Mouse (Mus musculus) cerebellum, adult 2 months (tissue): ENCODE results near the gene Gapdhs. TPM values are rescaled to one million over a fixed set of nuclear protein-coding genes. Genes with fewer than 3 reads are reported as not detected.

Source experiments
- DNase-seq, 2 experiments: peaks; one replicate each; pipeline ENCODE4 v3.0.0; 2021
- H3K27ac ChIP-seq: fragments of 200-500 bp; 2 replicates; pipeline ENCODE4 v1.5.1; 2012; ENCODE audit warnings: low read length, control low read depth, inconsistent platforms; ENCODE audit not compliant: insufficient read depth
- H3K27me3 ChIP-seq: fragments of 200-500 bp; 2 replicates; pipeline ENCODE4 v1.6.1; 2012; ENCODE audit warnings: inconsistent platforms, mild to moderate bottlenecking, low read length, moderate library complexity; ENCODE audit not compliant: control insufficient read depth, insufficient read depth
- H3K4me1 ChIP-seq: fragments of 200-500 bp; 2 replicates; pipeline ENCODE4 v1.6.1; 2011; ENCODE audit warnings: low read length; ENCODE audit not compliant: control insufficient read depth, insufficient read depth
- H3K4me3 ChIP-seq: fragments of 200-500 bp; replicated peaks from 2 replicates; pipeline ENCODE3; 2011; ENCODE audit warnings: mild to moderate bottlenecking, low read depth, low read length, control low read depth; ENCODE audit not compliant: insufficient read depth
- CTCF ChIP-seq: fragments of 200-500 bp; IDR thresholded peaks from 2 replicates; pipeline ENCODE4 v1.5.1; 2011; ENCODE audit warnings: low read depth, mild to moderate bottlenecking, control low read depth, low read length, moderate library complexity, borderline replicate concordance; ENCODE audit not compliant: insufficient read depth
- POLR2A ChIP-seq: fragments of 200-500 bp; IDR thresholded peaks from 2 replicates; pipeline ENCODE4 v1.6.1; 2011; ENCODE audit warnings: low read length, control low read depth, borderline replicate concordance; ENCODE audit not compliant: insufficient read depth
- WGBS: fragments of 180-500 bp; shearing (Covaris S2); methylation state at CpG from one replicate; pipeline ENCODE4 v1.1.7; 2018; 5-methylcytosine and 5-hydroxymethylcytosine counted together
- polyA plus RNA-seq: library from polyadenylated mRNA; depleted of rRNA; stranded (reverse); fragments of >200 nt; gene quantifications from 2 replicates; pipeline ENCODE4 v1.2.3, GENCODE M21; 2012

Gene Gapdhs
- polyA plus RNA-seq, 1 experiment, result not detected

DNA sequence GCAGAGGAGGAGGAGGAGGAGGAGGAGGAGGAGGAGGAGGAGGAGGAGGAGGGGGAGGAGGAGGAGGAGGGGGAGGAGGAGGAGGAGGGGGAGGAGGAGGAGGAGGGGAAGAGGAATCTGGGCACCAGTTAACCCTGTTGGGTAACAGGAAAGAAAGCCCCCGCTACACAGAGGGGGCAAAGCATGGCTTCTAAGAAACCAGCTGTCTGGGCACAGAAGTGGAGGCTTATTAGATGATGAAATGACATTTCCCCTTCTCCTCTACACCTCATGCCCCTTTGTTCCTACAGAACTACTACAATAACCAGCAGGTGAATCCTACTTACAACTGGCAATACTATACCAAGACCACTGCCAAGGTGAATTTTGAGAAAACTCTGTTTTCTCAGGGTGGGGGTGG, 34.4 kb upstream of the Gapdhs start:
- Histone ChIP-seq H3K27me3 (no peaks in the 10 kb centered on the region), H3K27ac (no peak overlapping the region), H3K4me1 (no peaks in the 10 kb centered on the region), H3K4me3 (no peak overlapping the region)
- TF ChIP-seq POLR2A, result no peak
- no peak for TF ChIP-seq CTCF
- 64% methylated on average over 1 of the region's 1 CpGs for WGBS
- DNase-seq, result no peak

GRCm38 (mm10) chr7:30777081-30777579, 33.6 kb upstream of the Gapdhs start:
- Histone ChIP-seq H3K27ac (no peak overlapping the region), H3K4me3 (no peak overlapping the region), H3K27me3 (no peaks in the 10 kb centered on the region), H3K4me1 (no peaks in the 10 kb centered on the region)
- WGBS, result 46% methylated on average over 7 of the region's 7 CpGs
- no peak for TF ChIP-seq CTCF
- no peak for TF ChIP-seq POLR2A
- DNase-seq, result no peak

- no peak for DNase-seq
- 83% methylated on average over 9 of the region's 9 CpGs for WGBS
- Histone ChIP-seq H3K4me3 (no peak overlapping the region), H3K27me3 (no peaks in the 10 kb centered on the region), H3K4me1 (no peaks in the 10 kb centered on the region), H3K27ac (no peak overlapping the region)
- TF ChIP-seq CTCF, result no peak
- TF ChIP-seq POLR2A, result no peak
Measured at GRCm38 (mm10) chr7:30776104-30776503, 32.6 kb upstream of the Gapdhs start.

- Histone ChIP-seq H3K27me3 (no peaks in the 10 kb centered on the region), H3K4me1 (no peaks in the 10 kb centered on the region), H3K4me3 (no peak overlapping the region), H3K27ac (no peak overlapping the region)
- TF ChIP-seq CTCF (no peak), POLR2A (no peak)
- no peak for DNase-seq
- 30% methylated on average over 9 of the region's 9 CpGs for WGBS
Measured at GRCm38 (mm10) chr7:30769236-30769635, 25.8 kb upstream of the Gapdhs start.

GRCm38 (mm10) chr7:30766408-30766807, 22.9 kb upstream of the Gapdhs start:
- no peak overlapping the region for H3K4me3 ChIP-seq
- H3K4me1 ChIP-seq, result no peaks in the 10 kb centered on the region
- H3K27me3 ChIP-seq, result no peaks in the 10 kb centered on the region
- 87% methylated on average over 4 of the region's 4 CpGs for WGBS
- no peak for DNase-seq
- TF ChIP-seq POLR2A (no peak), CTCF (no peak)
- H3K27ac ChIP-seq, result no peak overlapping the region

- Histone ChIP-seq H3K27me3 (no peaks in the 10 kb centered on the region), H3K4me3 (no peak overlapping the region), H3K4me1 (no peaks in the 10 kb centered on the region), H3K27ac (no peak overlapping the region)
- no peak for TF ChIP-seq POLR2A
- no peak for TF ChIP-seq CTCF
- 27% methylated on average over 11 of the region's 11 CpGs for WGBS
- DNase-seq, result no peak
Measured at GRCm38 (mm10) chr7:30765173-30765572, 21.7 kb upstream of the Gapdhs start.

GRCm38 (mm10) chr7:30763456-30763855, 20.0 kb upstream of the Gapdhs start, which contains the start of gene Dmkn:
Gene Dmkn, plus strand, starts transcription at chr7:30763756.
- 47% methylated on average over 5 of the region's 5 CpGs for WGBS
- no peaks in the 10 kb centered on the region for H3K4me1 ChIP-seq
- DNase-seq, result no peak
- H3K4me3 ChIP-seq, result no peak within 1 kb of the TSS
- no peaks in the 10 kb centered on the region for H3K27me3 ChIP-seq
- H3K27ac ChIP-seq, result no peak within 1 kb of the TSS
- TF ChIP-seq POLR2A (no peak), CTCF (no peak)

DNA sequence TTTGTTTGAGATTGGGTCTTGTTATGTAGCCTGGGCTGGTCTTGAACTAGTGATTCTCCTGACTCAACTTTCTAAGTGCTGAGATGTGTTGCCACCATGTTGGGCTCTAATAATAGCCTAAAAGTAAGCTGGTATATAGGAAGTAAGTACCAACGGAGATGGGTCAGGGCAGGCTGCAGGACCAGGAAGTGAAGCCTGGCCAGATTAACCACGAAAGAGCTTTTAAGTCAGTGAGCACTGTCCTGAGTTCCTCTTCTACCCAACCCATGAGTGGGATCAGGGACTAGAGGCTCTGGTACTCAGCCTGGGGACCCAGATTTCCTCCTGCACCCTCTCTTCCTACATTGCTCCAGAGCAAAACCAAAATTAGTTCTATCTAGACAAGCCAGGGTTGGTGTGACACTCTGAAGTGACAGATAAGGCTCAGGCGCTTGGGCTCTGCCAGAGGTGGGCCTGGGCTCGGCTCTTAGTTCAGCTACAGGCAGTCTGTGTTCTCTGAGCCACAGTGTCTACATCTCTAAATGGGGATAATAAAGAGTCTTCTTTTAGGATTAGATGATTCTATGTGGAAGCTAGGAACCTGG, 18.4 kb upstream of the Gapdhs start:
- DNase-seq, result no peak
- H3K4me1 ChIP-seq, result no peaks in the 10 kb centered on the region
- H3K4me3 ChIP-seq, result no peak overlapping the region
- 80% methylated on average over 4 of the region's 4 CpGs for WGBS
- no peak for TF ChIP-seq POLR2A
- no peak for TF ChIP-seq CTCF
- no peaks in the 10 kb centered on the region for H3K27me3 ChIP-seq
- no peak overlapping the region for H3K27ac ChIP-seq
